Mouse (Mus musculus) hindbrain, embryonic 10.5 days (tissue): ENCODE measurements around the gene Cobl. TPM values are rescaled to one million over a fixed set of nuclear protein-coding genes. Genes with fewer than 3 reads are reported as not detected.

Source experiments
- DNase-seq: peaks from one replicate; pipeline ENCODE4 v3.0.0-alpha.2; 2017; ENCODE audit warnings: low spot score
- H3K27ac ChIP-seq: fragments of 300-500 bp; sonication (generic); 2 replicates; pipeline ENCODE4 v1.5.1; 2016; ENCODE audit warnings: mild to moderate bottlenecking, moderate library complexity
- H3K27me3 ChIP-seq: fragments of 300-500 bp; sonication (generic); 2 replicates; pipeline ENCODE4 v1.6.1; 2016; ENCODE audit warnings: mild to moderate bottlenecking; ENCODE audit not compliant: poor library complexity, insufficient read depth, severe bottlenecking
- H3K36me3 ChIP-seq: fragments of 300-500 bp; sonication (generic); 2 replicates; pipeline ENCODE4 v1.6.1; 2016; ENCODE audit warnings: mild to moderate bottlenecking, moderate library complexity
- H3K4me1 ChIP-seq: fragments of 300-500 bp; sonication (generic); replicated peaks from 2 replicates; pipeline ENCODE4 v1.6.1; 2016; ENCODE audit warnings: mild to moderate bottlenecking
- H3K4me3 ChIP-seq: fragments of 300-500 bp; sonication (generic); 2 replicates; pipeline ENCODE4 v1.5.1; 2016; ENCODE audit warnings: mild to moderate bottlenecking, moderate library complexity
- H3K9me3 ChIP-seq: fragments of 300-500 bp; sonication (generic); 2 replicates; pipeline ENCODE4 v1.6.1; 2016; ENCODE audit warnings: mild to moderate bottlenecking, moderate library complexity
- WGBS: fragments of 180-500 bp; shearing (Covaris S2); methylation state at CpG from one replicate; pipeline ENCODE4 v1.1.7; 2016; 5-methylcytosine and 5-hydroxymethylcytosine counted together
- polyA plus RNA-seq: library from polyadenylated mRNA; unstranded; fragments of >200 nt; fragmentation: Nextera tagmentation; extraction: Ambion mirVana; gene quantifications from 2 replicates; pipeline ENCODE4 v1.2.1, GENCODE M21; 2016

Gene Cobl
- polyA plus RNA-seq, 1 experiment from 2014 or later: 2.3 TPM

- no peaks in the 10 kb centered on the region for H3K27me3 ChIP-seq
Measured at GRCm38 (mm10) chr11:12435905-12436304, 28.9 kb downstream of the Cobl start.

GRCm38 (mm10) chr11:12435018-12435417 is 29.7 kb downstream of the Cobl start:
- 67% methylated on average over 4 of the region's 4 CpGs for WGBS
- H3K27me3 ChIP-seq: no peaks in the 10 kb centered on the region
- H3K27ac ChIP-seq: no peak overlapping the region

More at GRCm38 (mm10) chr11:12435905-12436304, 28.9 kb downstream of the Cobl start:
- Histone ChIP-seq H3K4me1 (no peaks in the 10 kb centered on the region; the same call in 1 of the 2 replicates), H3K27ac (no peak overlapping the region), H3K36me3 (no peaks in the 10 kb centered on the region), H3K4me3 (no peak overlapping the region), H3K9me3 (no peaks in the 10 kb centered on the region)
- DNase-seq: no peak
- 57% methylated on average over 3 of the region's 3 CpGs for WGBS

GRCm38 (mm10) chr11:12434597-12434996 is 30.2 kb downstream of the Cobl start:
- Histone ChIP-seq H3K36me3 (no peaks in the 10 kb centered on the region), H3K9me3 (no peaks in the 10 kb centered on the region), H3K4me1 (peaks cover 13% of the 10 kb centered on the region; the same call in 1 of the 2 replicates), H3K27me3 (no peaks in the 10 kb centered on the region), H3K27ac (no peak overlapping the region), H3K4me3 (no peak overlapping the region)
- DNase-seq: no peak
- 69% methylated on average over 4 of the region's 4 CpGs for WGBS

More at GRCm38 (mm10) chr11:12435018-12435417, 29.7 kb downstream of the Cobl start:
- peaks cover 8% of the 10 kb centered on the region; the same call in 1 of the 2 replicates for H3K4me1 ChIP-seq
- no peak for DNase-seq
- H3K9me3 ChIP-seq: no peaks in the 10 kb centered on the region
- H3K4me3 ChIP-seq: no peak overlapping the region
- no peaks in the 10 kb centered on the region for H3K36me3 ChIP-seq

GRCm38 (mm10) chr11:12431911-12432310 is 32.8 kb downstream of the Cobl start:
- no peaks in the 10 kb centered on the region for H3K36me3 ChIP-seq
- no peak overlapping the region for H3K27ac ChIP-seq
- no peaks in the 10 kb centered on the region for H3K27me3 ChIP-seq
- DNase-seq: no peak
- peaks cover 13% of the 10 kb centered on the region; the same call in 1 of the 2 replicates for H3K4me1 ChIP-seq
- no peaks in the 10 kb centered on the region for H3K9me3 ChIP-seq
- no peak overlapping the region for H3K4me3 ChIP-seq
- 77% methylated on average over 2 of the region's 2 CpGs for WGBS

- Histone ChIP-seq H3K4me3 (no peak overlapping the region), H3K4me1 (peaks cover 13% of the 10 kb centered on the region; the same call in 1 of the 2 replicates), H3K27ac (peak overlapping the region; percentile 45; the same call in 1 of the 2 replicates), H3K36me3 (no peaks in the 10 kb centered on the region), H3K27me3 (no peaks in the 10 kb centered on the region), H3K9me3 (no peaks in the 10 kb centered on the region)
- DNase-seq: no peak
- 40% methylated on average over 4 of the region's 4 CpGs for WGBS
Measured at GRCm38 (mm10) chr11:12430231-12431041, 34.3 kb downstream of the Cobl start.

GRCm38 (mm10) chr11:12426746-12427145 is 38.0 kb downstream of the Cobl start:
- no peaks in the 10 kb centered on the region for H3K36me3 ChIP-seq
- DNase-seq: no peak
- H3K9me3 ChIP-seq: no peaks in the 10 kb centered on the region
- no peak overlapping the region for H3K27ac ChIP-seq
- no peak overlapping the region for H3K4me3 ChIP-seq
- H3K4me1 ChIP-seq: peaks cover 17% of the 10 kb centered on the region; the same call in 1 of the 2 replicates
- H3K27me3 ChIP-seq: no peaks in the 10 kb centered on the region
- WGBS: 75% methylated on average over 5 of the region's 5 CpGs

- 0 out of 2 replicates have a peak, but pooled peaks cover 3% of the 10 kb centered on the region for H3K4me1 ChIP-seq
- H3K27me3 ChIP-seq: no peaks in the 10 kb centered on the region
- WGBS: 81% methylated on average over 2 of the region's 2 CpGs
- H3K36me3 ChIP-seq: no peaks in the 10 kb centered on the region
- H3K9me3 ChIP-seq: no peaks in the 10 kb centered on the region
- no peak for DNase-seq
- no peak overlapping the region for H3K4me3 ChIP-seq
- H3K27ac ChIP-seq: no peak overlapping the region
Measured at GRCm38 (mm10) chr11:12424205-12424604, 40.6 kb downstream of the Cobl start.

DNA sequence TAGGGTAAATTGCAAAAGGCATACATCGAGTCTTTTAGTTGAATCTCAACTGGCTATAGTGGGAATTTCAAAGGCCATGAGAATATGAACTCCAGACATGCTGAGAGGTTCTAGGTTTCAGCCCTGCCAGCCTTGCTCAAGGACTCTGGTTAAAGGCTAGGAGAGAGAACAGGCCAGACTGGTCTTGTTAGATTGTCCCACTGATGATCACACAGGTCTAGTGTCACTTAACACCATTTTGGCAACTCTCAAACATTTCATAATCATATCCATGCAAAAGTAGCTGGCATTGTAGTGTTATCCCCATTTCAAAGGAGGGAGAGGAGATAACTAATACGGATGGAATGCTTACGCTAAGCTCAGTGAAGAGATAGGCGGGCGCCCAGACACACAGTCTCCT is 43.6 kb downstream of the Cobl start:
- Histone ChIP-seq H3K9me3 (no peaks in the 10 kb centered on the region), H3K4me3 (no peak overlapping the region), H3K27ac (no peak overlapping the region), H3K27me3 (no peaks in the 10 kb centered on the region), H3K4me1 (0 out of 2 replicates have a peak, but pooled peaks cover 3% of the 10 kb centered on the region), H3K36me3 (no peaks in the 10 kb centered on the region)
- 94% methylated on average over 5 of the region's 5 CpGs for WGBS
- DNase-seq: no peak

- no peaks in the 10 kb centered on the region for H3K36me3 ChIP-seq
- H3K27me3 ChIP-seq: no peaks in the 10 kb centered on the region
- DNase-seq: no peak
- 89% methylated on average over 3 of the region's 3 CpGs for WGBS
- H3K4me3 ChIP-seq: no peak overlapping the region
- H3K4me1 ChIP-seq: peaks cover 9% of the 10 kb centered on the region
- H3K27ac ChIP-seq: no peak overlapping the region
- no peaks in the 10 kb centered on the region for H3K9me3 ChIP-seq
Measured at GRCm38 (mm10) chr11:12420146-12420545, 44.6 kb downstream of the Cobl start.

DNA sequence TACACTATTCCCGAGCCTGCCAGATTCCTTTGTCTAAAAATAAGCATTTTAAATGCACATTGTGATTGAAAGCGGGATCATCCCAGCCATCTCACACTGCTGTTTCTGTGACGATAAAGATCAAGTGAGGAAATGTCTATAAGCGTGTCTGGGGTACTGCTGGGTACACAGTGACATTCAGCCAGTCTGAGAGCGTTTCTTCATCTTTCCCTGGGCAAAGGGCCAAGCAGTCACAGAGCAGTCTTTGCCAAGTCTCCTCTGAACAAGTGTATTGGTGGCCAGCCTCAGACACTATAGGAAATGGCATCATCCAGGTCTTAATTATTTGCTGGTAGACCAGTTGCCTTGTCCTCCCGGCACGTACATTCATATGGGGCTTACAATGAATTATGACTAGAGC is 47.9 kb downstream of the Cobl start:
- Histone ChIP-seq H3K9me3 (no peaks in the 10 kb centered on the region), H3K36me3 (no peaks in the 10 kb centered on the region), H3K4me3 (no peak overlapping the region), H3K27ac (no peak overlapping the region), H3K4me1 (peaks cover 7% of the 10 kb centered on the region), H3K27me3 (no peaks in the 10 kb centered on the region)
- WGBS: 88% methylated on average over 7 of the region's 7 CpGs
- DNase-seq: no peak

- H3K36me3 ChIP-seq: no peaks in the 10 kb centered on the region
- no peaks in the 10 kb centered on the region for H3K9me3 ChIP-seq
- no peak overlapping the region for H3K4me3 ChIP-seq
- H3K4me1 ChIP-seq: peaks cover 7% of the 10 kb centered on the region
- DNase-seq: peak; percentile 82
- H3K27ac ChIP-seq: peak overlapping the region; percentile 57; the same call in 1 of the 2 replicates
- WGBS: 36% methylated on average over 3 of the region's 3 CpGs
- H3K27me3 ChIP-seq: no peaks in the 10 kb centered on the region
Measured at GRCm38 (mm10) chr11:12415329-12415728, 49.4 kb downstream of the Cobl start.

DNA sequence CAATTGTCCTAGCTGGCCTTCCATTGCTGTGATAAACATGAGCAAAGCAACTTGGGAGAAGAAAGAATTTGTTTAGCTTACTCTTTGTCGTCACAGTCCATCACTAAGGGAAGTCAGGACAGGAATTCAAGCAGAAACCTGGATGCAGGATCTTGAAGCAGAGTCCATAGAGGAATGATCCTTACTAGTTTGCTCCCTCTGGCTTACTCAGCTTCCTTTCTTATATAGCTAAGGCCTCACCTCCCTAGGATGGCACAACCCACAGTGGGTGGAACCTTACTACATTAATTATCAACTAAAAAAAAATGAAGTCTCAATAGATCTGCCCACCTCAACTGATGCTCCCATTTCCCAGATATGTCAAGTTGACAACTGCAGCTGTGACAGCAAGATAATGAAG is 52.8 kb downstream of the Cobl start:
- no peaks in the 10 kb centered on the region for H3K9me3 ChIP-seq
- 80% methylated on average over 1 of the region's 1 CpGs for WGBS

GRCm38 (mm10) chr11:12411075-12411807 is 53.5 kb downstream of the Cobl start:
- H3K27ac ChIP-seq: no peak overlapping the region
- no peak overlapping the region for H3K4me3 ChIP-seq
- no peak for DNase-seq
- WGBS: 91% methylated on average over 4 of the region's 4 CpGs
- no peaks in the 10 kb centered on the region for H3K36me3 ChIP-seq
- H3K9me3 ChIP-seq: no peaks in the 10 kb centered on the region
- H3K27me3 ChIP-seq: no peaks in the 10 kb centered on the region
- peaks cover 7% of the 10 kb centered on the region for H3K4me1 ChIP-seq

More for the DNA sequence above, 52.8 kb downstream of the Cobl start:
- Histone ChIP-seq H3K4me1 (peaks cover 7% of the 10 kb centered on the region), H3K36me3 (no peaks in the 10 kb centered on the region), H3K4me3 (no peak overlapping the region), H3K27ac (no peak overlapping the region), H3K27me3 (no peaks in the 10 kb centered on the region)
- DNase-seq: no peak
